Mouse (Mus musculus) MEL (cell line): Measurements from ENCODE around the gene AU040320. TPM values are rescaled to one million over a fixed set of nuclear protein-coding genes. Genes with fewer than 3 reads are reported as not detected.

Experiments used
- DNase-seq: peaks from one replicate; pipeline ENCODE4 v3.0.0; 2011; ENCODE audit warnings: low read depth, low spot score
- H3K27ac ChIP-seq: 2 replicates; pipeline ENCODE4 v1.5.1; 2012; ENCODE audit warnings: low read depth, mild to moderate bottlenecking, control low read depth, low read length, moderate library complexity; ENCODE audit not compliant: control insufficient read depth
- H3K27me3 ChIP-seq, 2 experiments: fragments of 150-350 bp in 1 of 2; sonication (generic) in 1 of 2; 2 replicates each; pipeline ENCODE4 v1.6.1; 2012; ENCODE audit warnings: low read length in 2 of 2, mild to moderate bottlenecking in 2 of 2, improper control_type of control experiment in 1 of 2, moderate library complexity in 1 of 2; ENCODE audit not compliant: insufficient read depth in 2 of 2, control insufficient read depth in 1 of 2
- H3K36me3 ChIP-seq, 2 experiments: 2 replicates each; pipeline ENCODE4 v1.6.1; 2012 to 2014; ENCODE audit warnings: low read length in 2 of 2, improper control_type of control experiment in 1 of 2, inconsistent platforms in 1 of 2, mild to moderate bottlenecking in 1 of 2; ENCODE audit not compliant: insufficient read depth in 2 of 2, control insufficient read depth in 1 of 2
- H3K4me1 ChIP-seq, 2 experiments: fragments of 150-350 bp in 1 of 2; sonication (generic) in 1 of 2; 2 replicates each; pipeline ENCODE4 v1.6.1; 2012; ENCODE audit warnings: low read length in 2 of 2, improper control_type of control experiment in 1 of 2, mild to moderate bottlenecking in 1 of 2; ENCODE audit not compliant: insufficient read depth in 2 of 2, control insufficient read depth in 1 of 2
- H3K4me3 ChIP-seq, 2 experiments: fragments of 150-350 bp in 1 of 2; sonication (generic) in 1 of 2; 2 replicates each; pipeline ENCODE4 v1.5.1; 2012; ENCODE audit warnings: low read depth in 2 of 2, low read length in 2 of 2, mild to moderate bottlenecking in 2 of 2, moderate library complexity in 2 of 2, control low read depth in 1 of 2, improper control_type of control experiment in 1 of 2; ENCODE audit not compliant: control insufficient read depth in 1 of 2, insufficient read depth in 1 of 2
- H3K79me2 ChIP-seq: 2 replicates; pipeline ENCODE4 v1.6.1; 2012; ENCODE audit warnings: mild to moderate bottlenecking, low read length, moderate library complexity; ENCODE audit not compliant: control insufficient read depth, poor library complexity, insufficient read depth
- H3K9ac ChIP-seq: 2 replicates; pipeline ENCODE4 v1.6.1; 2012; ENCODE audit warnings: low read depth, mild to moderate bottlenecking, control low read depth, low read length, moderate library complexity; ENCODE audit not compliant: control insufficient read depth, poor library complexity, severe bottlenecking
- H3K9me3 ChIP-seq: fragments of 150-350 bp; sonication (generic); replicated peaks from 2 replicates; pipeline ENCODE4 v1.6.1; 2012; ENCODE audit warnings: mild to moderate bottlenecking, low read length, improper control_type of control experiment, moderate library complexity; ENCODE audit not compliant: insufficient read depth
- BHLHE40 ChIP-seq: IDR thresholded peaks from 2 replicates; pipeline ENCODE4 v1.6.1; 2012; ENCODE audit warnings: low read depth, mild to moderate bottlenecking, inconsistent platforms, low read length, improper control_type of control experiment, borderline replicate concordance
- CHD1 ChIP-seq: IDR thresholded peaks from 2 replicates; pipeline ENCODE4 v1.6.1; 2012; ENCODE audit warnings: low read depth, mild to moderate bottlenecking, inconsistent platforms, low read length, improper control_type of control experiment
- CTCF ChIP-seq, 3 experiments: IDR thresholded peaks in 2 of 3; conservative IDR thresholded peaks in 1 of 3; 2 replicates each; pipeline ENCODE4 v1.5.1; 2011 to 2012; ENCODE audit warnings: low read length in 3 of 3, low read depth in 2 of 3, mild to moderate bottlenecking in 2 of 3, improper control_type of control experiment in 1 of 3, inconsistent platforms in 1 of 3, mixed read lengths in 1 of 3, moderate library complexity in 1 of 3; ENCODE audit not compliant: control insufficient read depth in 1 of 3, insufficient read depth in 1 of 3, poor library complexity in 1 of 3, severe bottlenecking in 1 of 3
- EP300 ChIP-seq, 2 experiments: IDR thresholded peaks; 2 replicates each; pipeline ENCODE4 v1.6.1; 2011; ENCODE audit warnings: improper control_type of control experiment in 2 of 2, low read length in 2 of 2, low read depth in 1 of 2, mild to moderate bottlenecking in 1 of 2
- GATA1 ChIP-seq: IDR thresholded peaks from 2 replicates; pipeline ENCODE4 v1.6.1; 2011; ENCODE audit warnings: low read depth, low read length, improper control_type of control experiment
- MXI1 ChIP-seq: IDR thresholded peaks from 2 replicates; pipeline ENCODE4 v1.6.1; 2011; ENCODE audit warnings: mild to moderate bottlenecking, low read depth, low read length, improper control_type of control experiment
- MYC ChIP-seq: IDR thresholded peaks from 2 replicates; pipeline ENCODE4 v1.6.1; 2011; ENCODE audit warnings: low read depth, mild to moderate bottlenecking, low read length, improper control_type of control experiment, moderate library complexity
- POLR2AphosphoS5 ChIP-seq: IDR thresholded peaks from 2 replicates; pipeline ENCODE4 v1.6.1; 2012; ENCODE audit warnings: low read depth, borderline replicate concordance, mild to moderate bottlenecking, inconsistent platforms, low read length, moderate library complexity, mixed read lengths
- RAD21 ChIP-seq: IDR thresholded peaks from 2 replicates; pipeline ENCODE4 v1.6.1; 2011; ENCODE audit warnings: mild to moderate bottlenecking, low read depth, low read length, improper control_type of control experiment
- SIN3A ChIP-seq: IDR thresholded peaks from 2 replicates; pipeline ENCODE4 v1.6.1; 2012; ENCODE audit warnings: low read length, improper control_type of control experiment, inconsistent platforms
- SMC3 ChIP-seq: IDR thresholded peaks from 2 replicates; pipeline ENCODE4 v1.6.1; 2011; ENCODE audit warnings: low read depth, low read length, improper control_type of control experiment
- TBP ChIP-seq: IDR thresholded peaks from 2 replicates; pipeline ENCODE4 v1.8.0; 2011; ENCODE audit warnings: low read depth, low read length, improper control_type of control experiment
- TCF12 ChIP-seq: IDR thresholded peaks from 2 replicates; pipeline ENCODE4 v1.6.1; 2014; ENCODE audit warnings: low read depth, mild to moderate bottlenecking, inconsistent platforms, low read length, improper control_type of control experiment, moderate library complexity
- UBTF ChIP-seq: IDR thresholded peaks from 2 replicates; pipeline ENCODE4 v1.6.1; 2012; ENCODE audit warnings: low read depth, mild to moderate bottlenecking, inconsistent platforms, low read length, improper control_type of control experiment, moderate library complexity, borderline replicate concordance; ENCODE audit not compliant: insufficient read depth
- USF1 ChIP-seq: IDR thresholded peaks from 2 replicates; pipeline ENCODE4 v1.6.1; 2014; ENCODE audit warnings: low read depth, mild to moderate bottlenecking, inconsistent platforms, low read length, improper control_type of control experiment, moderate library complexity
- USF2 ChIP-seq, 2 experiments: IDR thresholded peaks; 2 replicates each; pipeline ENCODE4 v1.6.1; 2011 to 2012; ENCODE audit warnings: improper control_type of control experiment in 2 of 2, low read length in 2 of 2, borderline replicate concordance in 1 of 2, inconsistent platforms in 1 of 2, low read depth in 1 of 2, mild to moderate bottlenecking in 1 of 2; ENCODE audit not compliant: insufficient read depth in 1 of 2
- ZC3H11A ChIP-seq: IDR thresholded peaks from 2 replicates; pipeline ENCODE4 v1.6.1; 2012; ENCODE audit warnings: low read depth, mild to moderate bottlenecking, inconsistent platforms, low read length, improper control_type of control experiment
- ZKSCAN1 ChIP-seq: IDR thresholded peaks from 2 replicates; pipeline ENCODE4 v1.6.1; 2012; ENCODE audit warnings: low read depth, mild to moderate bottlenecking, inconsistent platforms, low read length, improper control_type of control experiment, moderate library complexity
- ZNF384 ChIP-seq: IDR thresholded peaks from 2 replicates; pipeline ENCODE4 v1.6.1; 2012; ENCODE audit warnings: low read depth, mild to moderate bottlenecking, inconsistent platforms, low read length, improper control_type of control experiment
- polyA plus RNA-seq, 2 experiments: library from polyadenylated mRNA; stranded (reverse) in 1 of 2; unstranded in 1 of 2; fragments of >175 nt in 1 of 2; fragments of >200 nt in 1 of 2; gene quantifications; 2 replicates each; pipeline versions ENCODE4 v1.2.1 to v1.2.4; 2012; ENCODE audit warnings: low replicate concordance in 2 of 2, low read depth in 1 of 2; ENCODE audit not compliant: insufficient read length in 2 of 2, insufficient read depth in 1 of 2, missing spikeins in 1 of 2
- total RNA-seq: library from RNA; depleted of rRNA; stranded (reverse); fragments of 300-350 nt; gene quantifications from 2 replicates; pipeline ENCODE4 v1.2.3, GENCODE M21; 2012

AU040320 gene
- total and polyA plus RNA-seq, 3 experiments, result 10.2 to 17.1 TPM; not detected in 1

- TF ChIP-seq USF1, result no peak
- no peak for TF ChIP-seq USF2 (IDR thresholded peaks at IDR 0.05; ENCODE audit: borderline replicate concordance in 1 of 2, insufficient read depth in 1 of 2, low read depth in 1 of 2, low read length in 2 of 2)
- TF ChIP-seq TBP, result no peak
- peak; percentile 25 for TF ChIP-seq RAD21
- peak; percentile 68 for TF ChIP-seq SMC3
- TF ChIP-seq MYC, result no peak
- no peak for TF ChIP-seq BHLHE40
- no peak for TF ChIP-seq POLR2AphosphoS5
- peak; percentile 63 to 76 (median 66) for TF ChIP-seq CTCF (IDR thresholded peaks at IDR 0.05 in 2 of 3, conservative IDR thresholded peaks at IDR 0.05 in 1 of 3; ENCODE audit: control insufficient read depth in 1 of 3, insufficient read depth in 1 of 3, low read depth in 2 of 3, low read length in 3 of 3, poor library complexity in 1 of 3, severe bottlenecking in 1 of 3)
- no peak for TF ChIP-seq GATA1
- no peak for TF ChIP-seq TCF12
- no peak for TF ChIP-seq ZKSCAN1
- no peak for TF ChIP-seq CHD1
- peak; percentile 19; the same call in 1 of the 2 replicates for TF ChIP-seq ZC3H11A
- TF ChIP-seq EP300 (IDR thresholded peaks at IDR 0.05; ENCODE audit: low read depth in 1 of 2, low read length in 2 of 2), result no peak
Observed at GRCm38 (mm10) chr4:126739966-126740676, 13.2 kb upstream of the AU040320 start (continued).

GRCm38 (mm10) chr4:126741448-126741847 is 11.9 kb upstream of the AU040320 start:
- TF ChIP-seq UBTF, result no peak
- TF ChIP-seq ZNF384, result peak; percentile 71
- peak; percentile 51; the same call in 1 of the 2 replicates for TF ChIP-seq MXI1
- peak; percentile 98 for TF ChIP-seq SMC3
- TF ChIP-seq SIN3A, result peak; percentile 53; the same call in 1 of the 2 replicates
- peak; percentile 80 to 96 (median 88) for TF ChIP-seq CTCF (IDR thresholded peaks at IDR 0.05 in 2 of 3, conservative IDR thresholded peaks at IDR 0.05 in 1 of 3; ENCODE audit: control insufficient read depth in 1 of 3, insufficient read depth in 1 of 3, low read depth in 2 of 3, low read length in 3 of 3, poor library complexity in 1 of 3, severe bottlenecking in 1 of 3)
- no peak for TF ChIP-seq USF1
- peak; percentile 87 for TF ChIP-seq RAD21
- peak; percentile 88 for TF ChIP-seq ZC3H11A
- H3K9ac ChIP-seq, result peak overlapping the region; percentile 50
- DNase-seq, result peak; percentile 89
- H3K27ac ChIP-seq, result no peak overlapping the region
- H3K79me2 ChIP-seq, result no peaks in the 10 kb centered on the region
- H3K4me1 ChIP-seq, result peaks cover 0 to 2% of the 10 kb centered on the region in 2 experiments; a peak in 2 of 4 replicates
- H3K27me3 ChIP-seq, result no peaks in the 10 kb centered on the region
- H3K4me3 ChIP-seq, result peak overlapping the region; percentile 56 to 75
- H3K9me3 ChIP-seq, result no peaks in the 10 kb centered on the region
- peaks cover 0 to 2% of the 10 kb centered on the region in 2 experiments; a peak in 3 of 4 replicates for H3K36me3 ChIP-seq
